Mouse (Mus musculus): Measurements from ENCODE around the gene Prmt7. TPM values are rescaled to one million over a fixed set of nuclear protein-coding genes. Genes with fewer than 3 reads are reported as not detected.

Gene Prmt7
- total RNA-seq (2014; rRNA removed): 60.1 and 71.3 TPM in 2 replicates
- 47.2 and 50.9 TPM in 2 replicates for polyA plus RNA-seq (2015; fragmentation: Nextera tagmentation; extraction: Ambion mirVana)

- Histone ChIP-seq H3K27ac (peak within 1 kb of the TSS; percentile 97), H3K4me1 (ENCODE audit: insufficient read depth, low read length) (peaks cover 10% of the 10 kb centered on the region; the same call in 1 of the 2 replicates), H3K27me3 (ENCODE audit: insufficient read depth, low read length) (no peaks in the 10 kb centered on the region), H3K9me3 (ENCODE audit: low read length) (no peaks in the 10 kb centered on the region), H3K9ac (replicated peaks; ENCODE audit: low read length) (peak within 1 kb of the TSS; percentile 89), H3K4me2 (ENCODE audit: low read depth, low read length) (peak within 1 kb of the TSS; percentile 73), H3K36me3 (ENCODE audit: insufficient read depth, low read length) (peaks cover 13% of the 10 kb centered on the region), H3K4me3 (ENCODE audit: low read length) (peak within 1 kb of the TSS; percentile 68)
- ATAC-seq (peak; percentile 98), DNase-seq (ENCODE audit: low spot score) (peak; percentile 98)
- under 1% methylated on average over 52 of the region's 52 CpGs for WGBS
- no peak; the same call in 1 of the 2 replicates for TF ChIP-seq CTCF (IDR thresholded peaks at IDR 0.05; ENCODE audit: low read depth)
Measured at GRCm38 (mm10) chr8:106210821-106211345, at the start of gene Prmt7, which contains the start of gene Slc7a6os. Gene Prmt7 (plus strand): TSS chr8:106210936. Gene Slc7a6os (minus strand): TSS chr8:106210935.

- Histone ChIP-seq H3K4me3 (ENCODE audit: low read length) (no peak overlapping the region), H3K4me2 (ENCODE audit: low read depth, low read length) (no peak overlapping the region), H3K9ac (replicated peaks; ENCODE audit: low read length) (no peak overlapping the region), H3K4me1 (ENCODE audit: insufficient read depth, low read length) (peaks cover 3% of the 10 kb centered on the region; the same call in 1 of the 2 replicates), H3K9me3 (ENCODE audit: low read length) (no peaks in the 10 kb centered on the region), H3K36me3 (ENCODE audit: insufficient read depth, low read length) (peaks cover 27% of the 10 kb centered on the region; the same call in 1 of the 2 replicates), H3K27ac (no peak overlapping the region), H3K27me3 (ENCODE audit: insufficient read depth, low read length) (no peaks in the 10 kb centered on the region)
- no peak for TF ChIP-seq CTCF (IDR thresholded peaks at IDR 0.05; ENCODE audit: low read depth)
- ATAC-seq: no peak
- no peak for DNase-seq (ENCODE audit: low spot score)
- 93% methylated on average over 9 of the region's 9 CpGs for WGBS
Measured at GRCm38 (mm10) chr8:106163251-106163650, 47.5 kb upstream of the Prmt7 start.

DNA sequence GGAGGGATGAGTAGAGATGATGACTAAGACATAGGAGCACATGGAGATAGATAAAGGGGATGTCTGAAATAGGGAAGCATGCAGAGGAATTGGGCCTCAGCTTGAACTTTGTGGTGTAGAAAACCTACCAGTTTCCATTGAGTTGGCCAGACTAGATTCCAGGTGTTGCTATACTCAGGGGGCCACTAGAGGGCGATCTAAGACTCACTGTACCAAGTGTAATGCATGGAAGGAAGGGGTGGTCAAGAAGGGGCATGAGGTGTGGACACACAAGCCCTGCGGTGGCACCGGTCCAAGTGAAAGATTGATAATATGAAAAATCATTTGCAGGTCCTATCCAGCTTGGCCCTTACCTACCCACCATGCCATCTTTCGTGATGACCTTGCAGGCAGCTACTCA, 45.3 kb upstream of the Prmt7 start:
- no peak overlapping the region for H3K27ac ChIP-seq
- H3K9ac ChIP-seq (replicated peaks; ENCODE audit: low read length): no peak overlapping the region
- H3K36me3 ChIP-seq (ENCODE audit: insufficient read depth, low read length): peaks cover 27% of the 10 kb centered on the region; the same call in 1 of the 2 replicates
- H3K9me3 ChIP-seq (ENCODE audit: low read length): no peaks in the 10 kb centered on the region
- peak; percentile 83 for TF ChIP-seq CTCF (IDR thresholded peaks at IDR 0.05; ENCODE audit: low read depth)
- peaks cover 5% of the 10 kb centered on the region; the same call in 1 of the 2 replicates for H3K4me1 ChIP-seq (ENCODE audit: insufficient read depth, low read length)
- no peak overlapping the region for H3K4me2 ChIP-seq (ENCODE audit: low read depth, low read length)
- no peak overlapping the region for H3K4me3 ChIP-seq (ENCODE audit: low read length)
- ATAC-seq (no peak), DNase-seq (ENCODE audit: low spot score) (peak; percentile 70)
- no peaks in the 10 kb centered on the region for H3K27me3 ChIP-seq (ENCODE audit: insufficient read depth, low read length)
- WGBS: 49% methylated on average over 4 of the region's 4 CpGs

GRCm38 (mm10) chr8:106168356-106169016, 42.2 kb upstream of the Prmt7 start, which contains the start of gene Slc7a6:
Gene Slc7a6 (plus strand): TSS chr8:106168857.
- ATAC-seq: peak; percentile 90
- peak within 1 kb of the TSS; percentile 74 for H3K9ac ChIP-seq (replicated peaks; ENCODE audit: low read length)

DNA sequence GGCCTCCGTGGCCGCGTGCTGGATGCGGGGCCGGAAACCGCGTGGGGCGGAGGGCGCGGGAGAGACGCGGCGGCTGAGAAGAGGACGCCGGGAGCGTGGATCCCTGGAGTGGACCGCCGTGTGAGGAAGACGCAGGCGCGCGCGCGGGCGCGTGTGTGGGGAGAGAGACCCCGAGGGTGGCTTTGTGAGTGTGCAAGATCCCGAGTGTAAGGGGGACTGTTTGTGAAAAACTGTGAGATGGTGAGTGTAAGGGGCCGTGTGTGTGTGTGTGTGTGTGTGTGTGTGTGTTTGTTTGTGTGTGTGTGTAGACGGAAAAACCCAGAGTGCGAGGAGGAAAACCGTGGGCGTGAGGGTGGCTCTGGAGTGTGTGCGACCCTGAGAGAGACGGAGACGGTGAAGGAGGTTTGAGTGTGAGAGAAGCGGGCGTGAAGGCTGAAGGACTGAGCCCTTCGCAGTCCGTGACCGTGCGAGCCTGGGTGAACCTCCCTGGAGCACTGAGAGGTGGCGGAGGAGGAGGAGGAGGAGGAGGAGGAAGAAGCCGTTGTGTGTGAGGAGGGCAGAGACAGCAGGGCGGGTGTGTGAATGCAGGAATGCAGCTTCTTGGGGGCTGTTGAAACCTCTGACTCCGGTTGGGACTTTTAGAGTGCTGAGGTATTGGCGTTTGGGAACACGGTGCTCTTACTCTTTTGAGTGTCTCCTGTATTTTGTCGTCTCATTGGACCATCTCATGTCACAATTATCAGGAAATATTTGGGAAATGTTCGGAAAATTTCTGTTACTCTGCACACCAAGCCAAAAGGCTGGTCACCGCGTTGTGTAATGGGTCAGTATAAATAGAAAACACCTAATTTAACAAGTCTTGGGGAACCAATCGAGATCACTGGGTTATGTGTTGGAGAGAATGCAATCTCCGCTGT, 41.5 kb upstream of the Prmt7 start:
- Histone ChIP-seq H3K4me1 (ENCODE audit: insufficient read depth, low read length) (peaks cover 5% of the 10 kb centered on the region; the same call in 1 of the 2 replicates), H3K27ac (peak overlapping the region; percentile 91), H3K27me3 (ENCODE audit: insufficient read depth, low read length) (no peaks in the 10 kb centered on the region), H3K4me3 (ENCODE audit: low read length) (peak overlapping the region; percentile 78), H3K4me2 (ENCODE audit: low read depth, low read length) (peak overlapping the region; percentile 97), H3K9ac (replicated peaks; ENCODE audit: low read length) (peak overlapping the region; percentile 74), H3K36me3 (ENCODE audit: insufficient read depth, low read length) (0 out of 2 replicates have a peak, but pooled peaks cover under 1% of the 10 kb centered on the region), H3K9me3 (ENCODE audit: low read length) (no peaks in the 10 kb centered on the region)
- DNase-seq (ENCODE audit: low spot score) (peak; percentile 75), ATAC-seq (peak; percentile 84)
- no peak for TF ChIP-seq CTCF (IDR thresholded peaks at IDR 0.05; ENCODE audit: low read depth)
- whole genome bisulfite sequencing: 2% methylated on average over 53 of the region's 54 CpGs

More at GRCm38 (mm10) chr8:106168356-106169016, 42.2 kb upstream of the Prmt7 start, which contains the start of gene Slc7a6:
- H3K4me3 ChIP-seq (ENCODE audit: low read length): peak within 1 kb of the TSS; percentile 78
- peak; percentile 89 for DNase-seq (ENCODE audit: low spot score)
- H3K27ac ChIP-seq: peak within 1 kb of the TSS; percentile 91
- TF ChIP-seq CTCF (IDR thresholded peaks at IDR 0.05; ENCODE audit: low read depth): no peak
- H3K27me3 ChIP-seq (ENCODE audit: insufficient read depth, low read length): no peaks in the 10 kb centered on the region
- H3K4me2 ChIP-seq (ENCODE audit: low read depth, low read length): peak within 1 kb of the TSS; percentile 97
- H3K36me3 ChIP-seq (ENCODE audit: insufficient read depth, low read length): peaks cover 8% of the 10 kb centered on the region; the same call in 1 of the 2 replicates
- no peaks in the 10 kb centered on the region for H3K9me3 ChIP-seq (ENCODE audit: low read length)
- WGBS: under 1% methylated on average over 58 of the region's 59 CpGs
- H3K4me1 ChIP-seq (ENCODE audit: insufficient read depth, low read length): peaks cover 5% of the 10 kb centered on the region; the same call in 1 of the 2 replicates

DNA sequence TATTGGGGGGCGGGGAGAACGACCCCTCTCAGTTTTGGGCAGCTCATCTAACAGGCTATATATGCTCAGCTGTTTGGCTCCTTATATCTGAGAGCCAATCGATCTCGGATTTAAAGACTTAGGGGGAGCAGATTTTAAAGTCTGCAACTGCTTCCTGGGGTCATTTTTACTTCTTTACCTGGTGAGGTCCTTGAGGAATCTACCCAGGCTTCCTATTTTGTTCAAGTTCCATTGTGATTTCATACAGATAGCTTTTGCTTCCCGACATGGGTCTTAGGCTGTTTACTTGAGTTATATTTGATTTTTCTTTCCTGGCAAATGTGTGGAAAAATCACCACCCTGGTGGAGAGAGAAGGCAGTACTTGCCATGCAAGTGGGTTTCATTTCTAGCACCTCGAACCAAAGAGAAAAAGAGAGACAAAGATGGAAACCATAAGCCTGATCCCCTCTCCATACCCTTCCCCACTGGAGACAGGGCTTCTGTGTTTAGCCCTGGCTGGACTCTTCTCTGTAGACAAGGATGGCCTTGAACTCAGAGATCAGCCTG, 40.7 kb upstream of the Prmt7 start:
- WGBS: 31% methylated on average over 6 of the region's 6 CpGs
- H3K4me1 ChIP-seq (ENCODE audit: insufficient read depth, low read length): peaks cover 5% of the 10 kb centered on the region; the same call in 1 of the 2 replicates
- peak; percentile 51 for TF ChIP-seq CTCF (IDR thresholded peaks at IDR 0.05; ENCODE audit: low read depth)
- peak overlapping the region; percentile 74 for H3K9ac ChIP-seq (replicated peaks; ENCODE audit: low read length)
- peak overlapping the region; percentile 97 for H3K4me2 ChIP-seq (ENCODE audit: low read depth, low read length)
- no peaks in the 10 kb centered on the region for H3K36me3 ChIP-seq (ENCODE audit: insufficient read depth, low read length)
- H3K27me3 ChIP-seq (ENCODE audit: insufficient read depth, low read length): no peaks in the 10 kb centered on the region
- H3K4me3 ChIP-seq (ENCODE audit: low read length): peak overlapping the region; percentile 78
- no peaks in the 10 kb centered on the region for H3K9me3 ChIP-seq (ENCODE audit: low read length)
- ATAC-seq (no peak), DNase-seq (ENCODE audit: low spot score) (peak; percentile 18)
- H3K27ac ChIP-seq: no peak overlapping the region; the same call in 1 of the 2 replicates
